Comparison of ENCODE assay signal across 9 mouse cellular contexts in genomic region chr10:53527838-53528773, GRCm38 (mm10).
DNase-seq lines count a peak whose midpoint lies in the region; ATAC-seq and TF ChIP-seq lines count a peak whose summit lies in the region.
"Had no signal": no experiment of that assay in that cellular context is flagged by ENCODE, and none has a peak within 500 bp of the region (broad histone marks: within the 10 kb centered on the region; RNA-seq: fewer than 3 reads in every experiment).

No protein-coding gene starts in this region.

- no peak overlapping the region for H3K9ac ChIP-seq in embryonic facial prominence, embryonic 11.5 days (replicated peaks; ENCODE audit: low read length)
- H3K9ac ChIP-seq in lung, embryonic 15.5 days: no peak overlapping the region
- H3K9ac ChIP-seq: heart, embryonic 15.5 days had no signal

- H3K4me2 ChIP-seq in embryonic facial prominence, embryonic 11.5 days (ENCODE audit: low read depth, low read length): no peak overlapping the region
- no peak overlapping the region for H3K4me2 ChIP-seq in lung, embryonic 15.5 days
- H3K4me2 ChIP-seq: heart, embryonic 15.5 days had no signal

- H3K4me3 ChIP-seq in embryonic facial prominence, embryonic 11.5 days (ENCODE audit: low read depth, low read length): no peak overlapping the region
- no peak overlapping the region for H3K4me3 ChIP-seq in layer of hippocampus, adult 2 months
- no peak overlapping the region for H3K4me3 ChIP-seq in lung, embryonic 15.5 days
- H3K4me3 ChIP-seq: heart, embryonic 15.5 days had no signal

- no peaks in the 10 kb centered on the region for H3K27me3 ChIP-seq in embryonic facial prominence, embryonic 11.5 days (ENCODE audit: control insufficient read depth, insufficient read depth, low read length)
- no peaks in the 10 kb centered on the region for H3K27me3 ChIP-seq in lung, embryonic 15.5 days
- H3K27me3 ChIP-seq: heart, embryonic 15.5 days had no signal

- no peaks in the 10 kb centered on the region for H3K9me3 ChIP-seq in embryonic facial prominence, embryonic 11.5 days (replicated peaks; ENCODE audit: control insufficient read depth, low read length)
- no peaks in the 10 kb centered on the region for H3K9me3 ChIP-seq in lung, embryonic 15.5 days
- H3K9me3 ChIP-seq: heart, embryonic 15.5 days had no signal

- no peaks in the 10 kb centered on the region for H3K36me3 ChIP-seq in embryonic facial prominence, embryonic 11.5 days (replicated peaks; ENCODE audit: control insufficient read depth, insufficient read depth, low read depth, low read length)
- no peaks in the 10 kb centered on the region for H3K36me3 ChIP-seq in lung, embryonic 15.5 days
- H3K36me3 ChIP-seq: heart, embryonic 15.5 days had no signal

- 0 out of 2 replicates have a peak, but pooled peaks have one; percentile 66 for ATAC-seq in embryonic facial prominence, embryonic 11.5 days (replicated peaks; ENCODE audit: insufficient number of reproducible peaks, low FRiP score, low TSS enrichment, low read depth)
- peak; percentile 61 to 67; a peak in 3 of 4 replicates for ATAC-seq in hematopoietic stem cell, adult 5-6 weeks (replicated peaks in 1 of 2; ENCODE audit: insufficient read depth in 1 of 2, low FRiP score in 2 of 2, low TSS enrichment in 1 of 2, low read depth in 1 of 2, poor library complexity in 2 of 2, severe bottlenecking in 2 of 2)
- peak; percentile 80; the same call in 1 of the 2 replicates for ATAC-seq in lung, embryonic 15.5 days (ENCODE audit: borderline replicate concordance, extremely low read depth, low FRiP score, low TSS enrichment)

- WGBS in embryonic facial prominence, embryonic 11.5 days: 38% methylated on average over 6 of the region's 6 CpGs
- 24% methylated on average over 6 of the region's 6 CpGs for WGBS in lung, embryonic 15.5 days

- peak; percentile 45 for DNase-seq in ES-CJ7 (ENCODE audit: low read depth, low spot score)
- peak; percentile 49 to 66 for DNase-seq in adrenal gland, postnatal 36 days
- DNase-seq in embryonic facial prominence, embryonic 11.5 days (ENCODE audit: low spot score): peak; percentile 79
- DNase-seq in layer of hippocampus, adult 2 months (ENCODE audit: low spot score in 2 of 2): peak; percentile 81 to 83
- peak; percentile 79 for DNase-seq in retina, embryonic 14.5 days (ENCODE audit: low spot score)
- peak; percentile 10 for DNase-seq in yolk sac, embryonic 10.5 days (ENCODE audit: low spot score)

- no peaks in the 10 kb centered on the region for H3K4me1 ChIP-seq in embryonic facial prominence, embryonic 11.5 days (ENCODE audit: control insufficient read depth, insufficient read depth, low read length)
- no peaks in the 10 kb centered on the region for H3K4me1 ChIP-seq in lung, embryonic 15.5 days
- H3K4me1 ChIP-seq: heart, embryonic 15.5 days had no signal

- TF ChIP-seq CTCF in layer of hippocampus, adult 2 months (conservative IDR thresholded peaks at IDR 0.05): peak; percentile 89

- H3K27ac ChIP-seq in embryonic facial prominence, embryonic 11.5 days (replicated peaks; ENCODE audit: low read depth, low read length): no peak overlapping the region
- H3K27ac ChIP-seq in layer of hippocampus, adult 2 months: no peak overlapping the region
- H3K27ac ChIP-seq in lung, embryonic 15.5 days: no peak overlapping the region
- H3K27ac ChIP-seq: heart, embryonic 15.5 days had no signal

Comparison
In these comparisons a context has a peak if more than half of its experiments do, and no peak if none do; other contexts are left out.
1. DNase-seq: peak in every context shown above with its lines; median percentile 82 in layer of hippocampus, adult 2 months; 79 in embryonic facial prominence, embryonic 11.5 days; 79 in retina, embryonic 14.5 days; 58 in adrenal gland, postnatal 36 days; 45 in ES-CJ7; 10 in yolk sac, embryonic 10.5 days.